Mouse (Mus musculus) liver, embryonic 11.5 days (tissue): Measurements from ENCODE around the gene Mrps15. TPM values are rescaled to one million over a fixed set of nuclear protein-coding genes. Genes with fewer than 3 reads are reported as not detected.

ENCODE experiments used
- ATAC-seq: fragments of 200-750 bp; cut with Nextera tagmentation; replicated peaks from 2 replicates; pipeline ENCODE4 v1.8.0; 2017; ENCODE audit warnings: moderate number of reproducible peaks, mild to moderate bottlenecking, moderate TSS enrichment, moderate library complexity; ENCODE audit not compliant: low FRiP score
- DNase-seq: peaks from one replicate; pipeline ENCODE4 v3.0.0-alpha.2; 2017; ENCODE audit warnings: low spot score
- H3K27ac ChIP-seq: fragments of 300-500 bp; sonication (generic); 2 replicates; pipeline ENCODE4 v1.5.1; 2014; ENCODE audit warnings: mild to moderate bottlenecking, low read depth, low read length, control low read depth
- H3K27me3 ChIP-seq: fragments of 300-500 bp; sonication (generic); replicated peaks from 2 replicates; pipeline ENCODE4 v1.6.1; 2014; ENCODE audit warnings: low read length, mixed read lengths; ENCODE audit not compliant: control insufficient read depth, insufficient read depth
- H3K36me3 ChIP-seq: fragments of 300-500 bp; sonication (generic); 2 replicates; pipeline ENCODE4 v1.6.1; 2014; ENCODE audit warnings: mild to moderate bottlenecking, low read length, moderate library complexity, mixed read lengths; ENCODE audit not compliant: control insufficient read depth, insufficient read depth
- H3K4me1 ChIP-seq: fragments of 300-500 bp; sonication (generic); replicated peaks from 2 replicates; pipeline ENCODE4 v1.6.1; 2014; ENCODE audit warnings: low read length, mixed read lengths; ENCODE audit not compliant: control insufficient read depth, insufficient read depth
- H3K4me2 ChIP-seq: fragments of 300-500 bp; sonication (generic); 2 replicates; pipeline ENCODE4 v1.6.1; 2014; ENCODE audit warnings: mild to moderate bottlenecking, control low read depth, moderate library complexity
- H3K4me3 ChIP-seq: fragments of 300-500 bp; sonication (generic); 2 replicates; pipeline ENCODE4 v1.5.1; 2014; ENCODE audit warnings: low read depth, low read length, control low read depth
- H3K9ac ChIP-seq: fragments of 300-500 bp; sonication (generic); 2 replicates; pipeline ENCODE4 v1.6.1; 2014; ENCODE audit warnings: low read depth, low read length, control low read depth
- H3K9me3 ChIP-seq: fragments of 300-500 bp; sonication (generic); 2 replicates; pipeline ENCODE4 v1.6.1; 2016; ENCODE audit warnings: low read length, inconsistent platforms, mixed read lengths; ENCODE audit not compliant: control insufficient read depth
- WGBS: fragments of 180-500 bp; shearing (Covaris S2); extraction: QIAGEN DNeasy Blood & Tissue Kit; methylation state at CpG from one replicate; pipeline ENCODE4 v1.1.7; 2014; 5-methylcytosine and 5-hydroxymethylcytosine counted together
- polyA plus RNA-seq: library from polyadenylated mRNA; unstranded; fragments of >200 nt; fragmentation: Nextera tagmentation; extraction: Ambion mirVana; gene quantifications from 2 replicates; pipeline ENCODE4 v1.2.1, GENCODE M21; 2014

The Mrps15 gene
- polyA plus RNA-seq, 1 experiment from 2014 or later: 190 TPM

- DNase-seq (no peak), ATAC-seq (no peak)
- H3K27me3 ChIP-seq: 0 out of 2 replicates have a peak, but pooled peaks cover 2% of the 10 kb centered on the region
- 41% methylated on average over 3 of the region's 3 CpGs for WGBS
- no peak overlapping the region for H3K4me3 ChIP-seq
- H3K4me2 ChIP-seq: no peak overlapping the region
- H3K36me3 ChIP-seq: no peaks in the 10 kb centered on the region
- H3K9me3 ChIP-seq: no peaks in the 10 kb centered on the region
- H3K4me1 ChIP-seq: no peaks in the 10 kb centered on the region
- no peak overlapping the region for H3K27ac ChIP-seq
- no peak overlapping the region for H3K9ac ChIP-seq
Measured at GRCm38 (mm10) chr4:126029042-126029441, 17.7 kb upstream of the Mrps15 start.

GRCm38 (mm10) chr4:126030705-126031104 lies 16.0 kb upstream of the Mrps15 start:
- no peaks in the 10 kb centered on the region for H3K4me1 ChIP-seq
- no peak for DNase-seq
- no peak overlapping the region for H3K27ac ChIP-seq
- 54% methylated on average over 5 of the region's 5 CpGs for WGBS
- no peaks in the 10 kb centered on the region for H3K36me3 ChIP-seq
- 0 out of 2 replicates have a peak, but pooled peaks cover under 1% of the 10 kb centered on the region for H3K27me3 ChIP-seq
- H3K9ac ChIP-seq: no peak overlapping the region
- H3K4me3 ChIP-seq: no peak overlapping the region
- ATAC-seq: no peak
- no peak overlapping the region for H3K4me2 ChIP-seq
- no peaks in the 10 kb centered on the region for H3K9me3 ChIP-seq

GRCm38 (mm10) chr4:126035413-126035812 lies 11.3 kb upstream of the Mrps15 start:
- H3K4me3 ChIP-seq: no peak overlapping the region
- ATAC-seq (no peak), DNase-seq (no peak)
- no peaks in the 10 kb centered on the region for H3K4me1 ChIP-seq
- H3K9me3 ChIP-seq: no peaks in the 10 kb centered on the region
- no peak overlapping the region for H3K9ac ChIP-seq
- no peaks in the 10 kb centered on the region for H3K36me3 ChIP-seq
- no peak overlapping the region for H3K27ac ChIP-seq
- 79% methylated on average over 5 of the region's 5 CpGs for WGBS
- no peak overlapping the region for H3K4me2 ChIP-seq
- no peaks in the 10 kb centered on the region for H3K27me3 ChIP-seq

- H3K9ac ChIP-seq: no peak overlapping the region
- no peak overlapping the region for H3K27ac ChIP-seq
- peaks cover 24% of the 10 kb centered on the region for H3K36me3 ChIP-seq
- no peak overlapping the region for H3K4me3 ChIP-seq
- peaks cover 10% of the 10 kb centered on the region for H3K4me1 ChIP-seq
- no peak for DNase-seq
- H3K9me3 ChIP-seq: no peaks in the 10 kb centered on the region
- H3K4me2 ChIP-seq: no peak overlapping the region
- no peak for ATAC-seq
- WGBS: 75% methylated on average over 7 of the region's 7 CpGs
- H3K27me3 ChIP-seq: no peaks in the 10 kb centered on the region
Measured at GRCm38 (mm10) chr4:126051617-126052016, 4.9 kb downstream of the Mrps15 start.

GRCm38 (mm10) chr4:126057207-126058133 lies 10.7 kb downstream of the Mrps15 start:
- DNase-seq: no peak
- peak overlapping the region; percentile 80 for H3K27ac ChIP-seq
- peak overlapping the region; percentile 75 for H3K9ac ChIP-seq
- no peaks in the 10 kb centered on the region for H3K9me3 ChIP-seq
- peaks cover 15% of the 10 kb centered on the region for H3K36me3 ChIP-seq
- H3K4me1 ChIP-seq: peaks cover 12% of the 10 kb centered on the region
- peak; percentile 46 for ATAC-seq
- 12% methylated on average over 19 of the region's 19 CpGs for WGBS
- H3K4me2 ChIP-seq: peak overlapping the region; percentile 96
- H3K27me3 ChIP-seq: no peaks in the 10 kb centered on the region
- H3K4me3 ChIP-seq: peak overlapping the region; percentile 69

GRCm38 (mm10) chr4:126058134-126058996 lies 11.6 kb downstream of the Mrps15 start, which contains the start of gene Oscp1:
Gene Oscp1 (plus strand): TSS chr4:126058565.
- Histone ChIP-seq H3K27me3 (no peaks in the 10 kb centered on the region), H3K9ac (peak within 1 kb of the TSS; percentile 75), H3K4me1 (peaks cover 12% of the 10 kb centered on the region), H3K4me2 (peak within 1 kb of the TSS; percentile 96), H3K27ac (peak within 1 kb of the TSS; percentile 80), H3K9me3 (no peaks in the 10 kb centered on the region), H3K36me3 (peaks cover 15% of the 10 kb centered on the region), H3K4me3 (peak within 1 kb of the TSS; percentile 69)
- WGBS: 2% methylated on average over 57 of the region's 57 CpGs
- DNase-seq: peak; percentile 88
- ATAC-seq: peak; percentile 98

- peaks cover 12% of the 10 kb centered on the region for H3K4me1 ChIP-seq
- H3K36me3 ChIP-seq: peaks cover 12% of the 10 kb centered on the region
- ATAC-seq (no peak), DNase-seq (no peak)
- H3K4me3 ChIP-seq: peak overlapping the region; percentile 69
- H3K27me3 ChIP-seq: no peaks in the 10 kb centered on the region
- no peak overlapping the region for H3K27ac ChIP-seq
- 43% methylated on average over 9 of the region's 9 CpGs for WGBS
- H3K9ac ChIP-seq: peak overlapping the region; percentile 57
- peak overlapping the region; percentile 96 for H3K4me2 ChIP-seq
- H3K9me3 ChIP-seq: no peaks in the 10 kb centered on the region
Measured at GRCm38 (mm10) chr4:126058997-126059362, 12.3 kb downstream of the Mrps15 start.

- 56% methylated on average over 1 of the region's 1 CpGs for WGBS
- Histone ChIP-seq H3K9me3 (no peaks in the 10 kb centered on the region), H3K36me3 (no peaks in the 10 kb centered on the region), H3K4me2 (no peak overlapping the region), H3K27ac (no peak overlapping the region), H3K27me3 (no peaks in the 10 kb centered on the region), H3K9ac (no peak overlapping the region), H3K4me3 (no peak overlapping the region), H3K4me1 (peaks cover 4% of the 10 kb centered on the region)
- DNase-seq (no peak), ATAC-seq (no peak)
Measured at GRCm38 (mm10) chr4:126062856-126063255, 16.1 kb downstream of the Mrps15 start.
